Mouse (Mus musculus) heart, embryonic 14.5 days (tissue): ENCODE measurements around the gene Adam8. TPM values are rescaled to one million over a fixed set of nuclear protein-coding genes. Genes with fewer than 3 reads are reported as not detected.
A peak's percentile ranks its signal among the peaks of the same experiment; 100 is the strongest.

Experiments
- ATAC-seq: fragments of 200-750 bp; cut with Nextera tagmentation; 2 replicates; pipeline ENCODE4 v1.8.0; 2017; ENCODE audit warnings: low read depth, moderate TSS enrichment; ENCODE audit not compliant: insufficient number of reproducible peaks, insufficient read depth, low FRiP score
- H3K27ac ChIP-seq, 2 experiments: fragments of 200-500 bp in 1 of 2; fragments of 300-500 bp in 1 of 2; sonication (generic) in 1 of 2; replicated peaks in 1 of 2; 2 replicates each; pipeline ENCODE4 v1.5.1; 2012 to 2014; ENCODE audit warnings: low read depth in 2 of 2, low read length in 2 of 2, control low read depth in 1 of 2, mild to moderate bottlenecking in 1 of 2, mixed read lengths in 1 of 2; ENCODE audit not compliant: control insufficient read depth in 1 of 2, insufficient read depth in 1 of 2
- H3K27me3 ChIP-seq: fragments of 300-500 bp; sonication (generic); 2 replicates; pipeline ENCODE4 v1.6.1; 2014; ENCODE audit warnings: mild to moderate bottlenecking, low read length, control low read depth; ENCODE audit not compliant: control insufficient read depth, insufficient read depth
- H3K36me3 ChIP-seq: fragments of 300-500 bp; sonication (generic); 2 replicates; pipeline ENCODE4 v1.6.1; 2014; ENCODE audit warnings: mild to moderate bottlenecking, control low read depth, low read length, mixed read lengths; ENCODE audit not compliant: control insufficient read depth, insufficient read depth
- H3K4me1 ChIP-seq, 2 experiments: fragments of 200-500 bp in 1 of 2; fragments of 300-500 bp in 1 of 2; sonication (generic) in 1 of 2; 2 replicates each; pipeline ENCODE4 v1.6.1; 2012 to 2014; ENCODE audit warnings: low read length in 2 of 2, control low read depth in 1 of 2, mixed read lengths in 1 of 2; ENCODE audit not compliant: control insufficient read depth in 2 of 2, insufficient read depth in 2 of 2
- H3K4me2 ChIP-seq: fragments of 300-500 bp; sonication (generic); 2 replicates; pipeline ENCODE4 v1.6.1; 2014; ENCODE audit warnings: mild to moderate bottlenecking, low read length
- H3K4me3 ChIP-seq, 2 experiments: fragments of 200-500 bp in 1 of 2; fragments of 300-500 bp in 1 of 2; sonication (generic) in 1 of 2; 2 replicates each; pipeline ENCODE4 v1.5.1; 2012 to 2014; ENCODE audit warnings: low read length in 2 of 2, mild to moderate bottlenecking in 2 of 2, control low read depth in 1 of 2, low read depth in 1 of 2, moderate library complexity in 1 of 2; ENCODE audit not compliant: control insufficient read depth in 1 of 2, insufficient read depth in 1 of 2
- H3K9ac ChIP-seq: fragments of 300-500 bp; sonication (generic); 2 replicates; pipeline ENCODE4 v1.6.1; 2014; ENCODE audit warnings: mild to moderate bottlenecking, low read length
- H3K9me3 ChIP-seq: fragments of 300-500 bp; sonication (generic); 2 replicates; pipeline ENCODE4 v1.6.1; 2016; ENCODE audit warnings: low read length, control low read depth; ENCODE audit not compliant: control insufficient read depth
- WGBS: fragments of 180-500 bp; shearing (Covaris S2); extraction: QIAGEN DNeasy Blood & Tissue Kit; methylation state at CpG from one replicate; pipeline ENCODE4 v1.1.7; 2014; 5-methylcytosine and 5-hydroxymethylcytosine counted together
- polyA plus RNA-seq: library from polyadenylated mRNA; unstranded; fragments of >200 nt; fragmentation: Nextera tagmentation; extraction: Ambion mirVana; gene quantifications from 2 replicates; pipeline ENCODE4 v1.2.1, GENCODE M21; 2014

Gene Adam8
- polyA plus RNA-seq, 1 experiment from 2014 or later: 0.82 TPM

- no peak overlapping the region for H3K27ac ChIP-seq
- no peaks in the 10 kb centered on the region for H3K9me3 ChIP-seq
- H3K27me3 ChIP-seq: peaks cover 5% of the 10 kb centered on the region
- peaks cover 6 to 9% of the 10 kb centered on the region in 2 experiments for H3K4me1 ChIP-seq
- no peak for ATAC-seq
- no peak overlapping the region for H3K4me2 ChIP-seq
- no peak overlapping the region for H3K4me3 ChIP-seq
- H3K9ac ChIP-seq: no peak overlapping the region
- WGBS: 54% methylated on average over 11 of the region's 11 CpGs
- no peaks in the 10 kb centered on the region for H3K36me3 ChIP-seq
Observed at GRCm38 (mm10) chr7:139957437-139957836, 34.9 kb downstream of the Adam8 start.

GRCm38 (mm10) chr7:139956658-139957057, 35.7 kb downstream of the Adam8 start:
- no peak overlapping the region for H3K4me2 ChIP-seq
- H3K9ac ChIP-seq: no peak overlapping the region
- H3K4me3 ChIP-seq: no peak overlapping the region
- ATAC-seq: no peak
- H3K9me3 ChIP-seq: no peaks in the 10 kb centered on the region
- H3K27ac ChIP-seq: no peak overlapping the region
- H3K36me3 ChIP-seq: no peaks in the 10 kb centered on the region
- H3K27me3 ChIP-seq: peaks cover 5% of the 10 kb centered on the region
- H3K4me1 ChIP-seq: peaks cover 6 to 9% of the 10 kb centered on the region in 2 experiments
- whole genome bisulfite sequencing: 66% methylated on average over 3 of the region's 3 CpGs

GRCm38 (mm10) chr7:139955505-139955904, 36.9 kb downstream of the Adam8 start:
- no peak for ATAC-seq
- 86% methylated on average over 4 of the region's 4 CpGs for whole genome bisulfite sequencing
- no peak overlapping the region for H3K9ac ChIP-seq
- peaks cover 5% of the 10 kb centered on the region for H3K27me3 ChIP-seq
- H3K27ac ChIP-seq: no peak overlapping the region
- H3K4me1 ChIP-seq: peaks cover 6 to 11% of the 10 kb centered on the region in 2 experiments
- H3K4me3 ChIP-seq: no peak overlapping the region
- H3K9me3 ChIP-seq: no peaks in the 10 kb centered on the region
- no peak overlapping the region for H3K4me2 ChIP-seq
- no peaks in the 10 kb centered on the region for H3K36me3 ChIP-seq

GRCm38 (mm10) chr7:139951991-139952633, 40.2 kb downstream of the Adam8 start:
- H3K27me3 ChIP-seq: peaks cover 17% of the 10 kb centered on the region

GRCm38 (mm10) chr7:139951079-139951478, 41.3 kb downstream of the Adam8 start:
- peak overlapping the region; percentile 56 to 62 for H3K4me3 ChIP-seq
- no peak for ATAC-seq
- no peaks in the 10 kb centered on the region for H3K36me3 ChIP-seq
- no peak overlapping the region for H3K27ac ChIP-seq
- no peaks in the 10 kb centered on the region for H3K9me3 ChIP-seq
- peak overlapping the region; percentile 70 for H3K4me2 ChIP-seq
- peaks cover 27% of the 10 kb centered on the region for H3K27me3 ChIP-seq
- H3K9ac ChIP-seq: peak overlapping the region; percentile 67
- H3K4me1 ChIP-seq: peaks cover 0 to 4% of the 10 kb centered on the region in 2 experiments; a peak in 1 of 4 replicates
- 7% methylated on average over 13 of the region's 16 CpGs for WGBS

More at GRCm38 (mm10) chr7:139951991-139952633, 40.2 kb downstream of the Adam8 start:
- H3K9ac ChIP-seq: no peak overlapping the region
- H3K27ac ChIP-seq: no peak overlapping the region
- no peaks in the 10 kb centered on the region for H3K9me3 ChIP-seq
- H3K4me1 ChIP-seq: peaks cover 0 to 4% of the 10 kb centered on the region in 2 experiments; a peak in 1 of 4 replicates
- H3K36me3 ChIP-seq: no peaks in the 10 kb centered on the region
- no peak overlapping the region for H3K4me3 ChIP-seq
- ATAC-seq: no peak
- WGBS: 61% methylated on average over 6 of the region's 6 CpGs
- H3K4me2 ChIP-seq: no peak overlapping the region

GRCm38 (mm10) chr7:139950283-139950971, 41.9 kb downstream of the Adam8 start:
- Histone ChIP-seq H3K9me3 (no peaks in the 10 kb centered on the region), H3K36me3 (no peaks in the 10 kb centered on the region), H3K9ac (peak overlapping the region; percentile 67), H3K27ac (peak overlapping the region; percentile 8 to 12; a peak in 2 of 4 replicates), H3K4me3 (peak overlapping the region; percentile 56 to 62), H3K27me3 (peaks cover 34% of the 10 kb centered on the region), H3K4me2 (peak overlapping the region; percentile 70), H3K4me1 (peaks cover 0 to 4% of the 10 kb centered on the region in 2 experiments; a peak in 1 of 4 replicates)
- ATAC-seq: peak; percentile 54
- 1% methylated on average over 33 of the region's 33 CpGs for WGBS

GRCm38 (mm10) chr7:139949893-139950282, 42.5 kb downstream of the Adam8 start:
- WGBS: under 1% methylated on average over 15 of the region's 15 CpGs
- peak overlapping the region in 1 of 2 experiments; percentile 12; a peak in 1 of 4 replicates for H3K27ac ChIP-seq

More at GRCm38 (mm10) chr7:139949893-139950282, 42.5 kb downstream of the Adam8 start:
- peak overlapping the region; percentile 70 for H3K4me2 ChIP-seq
- peaks cover 39% of the 10 kb centered on the region for H3K27me3 ChIP-seq
- peak overlapping the region; percentile 56 to 62 for H3K4me3 ChIP-seq
- H3K4me1 ChIP-seq: peaks cover 0 to 4% of the 10 kb centered on the region in 2 experiments; a peak in 1 of 4 replicates
- no peaks in the 10 kb centered on the region for H3K9me3 ChIP-seq
- H3K9ac ChIP-seq: peak overlapping the region; percentile 67
- H3K36me3 ChIP-seq: no peaks in the 10 kb centered on the region
- ATAC-seq: peak; percentile 64
